Mouse (Mus musculus): ENCODE measurements at regions not wholly inside any gene's neighbourhood (a gene's known extent, or its start where the extent isn't known, plus 50 kb on each side); places are given as distances from the start of the nearest gene placed in this dataset.

DNA sequence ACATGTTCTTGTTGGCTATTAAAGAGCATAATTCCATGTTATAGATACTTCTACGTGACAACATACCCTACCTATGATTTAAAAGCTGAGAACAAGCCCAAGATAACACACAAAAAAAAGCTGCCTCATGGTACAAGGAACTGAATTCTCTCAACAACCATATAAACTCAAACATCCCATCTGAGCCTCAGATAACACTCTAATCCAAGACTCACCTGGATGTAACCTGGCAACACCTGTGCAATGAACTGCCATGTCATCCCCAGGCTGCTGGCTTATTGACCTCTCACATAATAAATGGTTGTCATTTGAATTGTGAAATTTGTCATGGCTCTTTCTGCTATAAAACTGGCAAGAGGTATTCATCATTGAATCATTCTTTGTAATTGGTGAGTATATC, 93.5 kb upstream of the Gm11146 start:
- TF ChIP-seq CTCF (IDR thresholded peaks at IDR 0.05), result no peak
- TF ChIP-seq POLR2A (IDR thresholded peaks at IDR 0.05; ENCODE audit: insufficient read depth, low read depth, low read length), result no peak

Measured in heart, adult 2 months (tissue).